Mouse (Mus musculus) granulocyte monocyte progenitor cell, adult 5-6 weeks (primary cell): Measurements from ENCODE around the gene Srd5a1. TPM values are rescaled to one million over a fixed set of nuclear protein-coding genes. Genes with fewer than 3 reads are reported as not detected.
A peak's percentile ranks its signal among the peaks of the same experiment; 100 is the strongest.
"Not testable (repeated sequence)": the region's sequence is repeated elsewhere in the genome, so short reads cannot be mapped to it uniquely, and the experiment has no call there.

ENCODE experiments used
- ATAC-seq: replicated peaks from 2 replicates; pipeline ENCODE4 v1.8.0; 2016; ENCODE audit warnings: mild to moderate bottlenecking, moderate TSS enrichment, inconsistent platforms; ENCODE audit not compliant: poor library complexity, severe bottlenecking
- total RNA-seq, 2 experiments: library from RNA; stranded (forward) in 1 of 2; stranded (reverse) in 1 of 2; fragments of 200-712, 200-1000 nt in 1 of 2; fragments of >200 nt in 1 of 2; fragmentation: Nextera tagmentation in 1 of 2; gene quantifications; 2 replicates each; pipeline ENCODE4 v1.2.3; 2014 to 2017

Gene Srd5a1
- total RNA-seq, 2 experiments from 2014 or later, result 4.6 TPM

DNA sequence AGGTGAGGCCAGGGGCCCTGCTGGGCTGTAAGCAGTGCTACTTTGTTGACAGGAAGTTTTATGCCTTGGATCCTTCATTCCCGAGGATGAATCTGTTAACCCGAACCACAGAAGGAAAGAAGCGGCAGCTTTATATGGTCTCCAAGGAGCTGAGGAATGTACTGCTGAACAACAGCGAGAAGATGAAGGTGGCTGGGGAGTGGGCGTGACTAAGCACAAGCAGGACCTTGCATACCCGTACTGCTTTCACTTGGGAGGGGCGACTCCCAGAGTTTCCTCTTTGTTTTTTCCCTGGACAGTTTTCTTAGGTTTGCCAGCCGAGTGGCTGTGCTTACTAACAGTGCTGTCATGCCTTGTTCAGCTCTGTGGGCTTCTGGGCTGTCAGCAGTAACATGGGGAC, 19.3 kb upstream of the Srd5a1 start:
- no peak for ATAC-seq

DNA sequence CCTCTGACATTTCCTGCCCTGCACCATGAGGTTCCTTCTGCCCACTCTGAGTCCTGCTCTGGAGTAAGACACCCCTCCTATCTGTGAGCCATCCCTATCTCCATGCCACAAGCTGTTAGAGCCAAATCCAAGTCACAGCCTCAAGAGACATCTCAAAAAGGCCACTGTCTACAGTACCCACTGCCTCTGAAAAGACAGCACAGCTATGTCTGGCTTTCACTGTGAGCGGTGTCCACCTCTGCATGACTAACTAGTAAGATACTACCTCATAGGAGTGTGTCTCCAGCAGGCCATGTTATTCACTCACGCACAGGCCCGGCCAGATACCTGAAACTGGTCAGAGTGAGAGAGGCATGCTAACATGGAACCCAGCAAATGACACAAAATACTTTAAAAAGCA, 16.7 kb upstream of the Srd5a1 start:
- no peak for ATAC-seq

DNA sequence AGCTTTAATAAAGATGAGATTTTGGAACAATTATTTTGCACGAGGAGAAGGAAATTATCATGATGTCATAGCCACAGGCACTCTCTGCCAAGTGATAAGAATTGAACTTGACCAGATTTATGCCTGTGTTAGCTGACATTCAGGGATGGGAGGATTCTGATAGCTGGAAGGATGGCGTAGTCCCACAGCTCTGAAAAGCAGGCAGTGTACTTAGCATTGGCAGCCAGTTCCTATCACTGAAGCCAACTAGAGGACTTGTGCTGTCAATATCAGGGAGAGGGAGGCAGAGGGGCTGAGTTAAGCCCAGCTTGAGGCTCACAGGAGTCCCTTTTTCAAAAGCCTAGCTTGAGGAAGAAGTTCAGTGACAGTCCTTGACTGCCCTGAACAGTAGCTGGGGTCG, 13.3 kb upstream of the Srd5a1 start:
- no peak for ATAC-seq

DNA sequence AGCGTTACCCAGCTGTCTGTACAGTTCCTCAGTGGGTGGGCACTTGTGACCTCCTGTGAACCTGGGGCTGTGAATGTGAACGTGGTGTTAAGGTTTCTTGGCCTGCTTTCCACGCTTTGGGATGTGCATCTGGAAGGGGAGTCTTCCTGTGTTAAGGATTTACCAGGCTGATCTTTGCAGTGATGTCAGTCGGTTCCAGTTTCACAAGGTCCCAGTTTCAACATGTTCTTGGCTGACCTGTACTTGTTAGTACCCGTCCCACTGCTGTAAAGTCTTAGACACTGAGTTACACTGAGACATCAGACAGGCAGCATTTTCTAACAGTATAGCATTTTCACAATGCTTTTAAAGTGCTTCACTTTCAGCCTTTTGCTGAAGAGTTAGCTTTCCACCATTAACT, 12.6 kb upstream of the Srd5a1 start:
- ATAC-seq, result no peak

DNA sequence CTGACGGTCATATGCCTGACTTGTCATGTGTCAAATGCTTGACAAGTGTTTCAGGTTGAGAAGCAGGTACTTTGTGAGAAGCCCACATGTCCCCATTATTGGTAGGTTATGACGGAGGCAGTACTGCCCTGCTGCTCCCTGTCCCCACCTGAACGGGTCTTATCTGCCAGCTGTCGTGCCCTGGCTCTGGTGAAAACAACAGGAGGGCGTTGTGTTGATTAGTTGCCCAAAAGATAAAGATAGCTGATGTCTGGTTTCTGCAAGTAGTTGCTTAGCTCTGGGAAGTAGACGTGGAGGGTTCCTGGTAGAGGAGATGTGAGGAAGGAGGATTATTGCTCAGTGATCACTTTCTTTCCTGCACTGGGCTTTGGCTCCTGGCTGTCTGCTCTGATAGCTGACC, 5.5 kb upstream of the Srd5a1 start:
- no peak for ATAC-seq

DNA sequence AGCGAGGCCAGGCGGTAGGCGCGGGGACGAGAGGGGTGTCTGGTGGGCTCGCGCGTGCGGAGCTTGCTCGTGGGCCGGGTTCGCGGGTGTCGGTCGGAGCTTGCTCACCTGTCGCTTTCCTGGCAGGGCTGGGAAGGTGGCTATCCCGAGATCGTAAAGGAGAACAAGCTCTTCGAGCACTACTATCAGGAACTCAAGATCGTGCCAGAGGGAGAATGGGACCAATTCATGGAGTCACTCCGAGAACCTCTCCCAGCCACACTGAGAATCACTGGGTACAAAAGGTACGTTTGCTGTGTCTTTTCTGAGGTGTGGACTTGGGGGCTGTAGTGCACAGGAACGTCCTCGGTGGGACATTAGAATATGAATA, 918 bp upstream of the Srd5a1 start:
- ATAC-seq, result no peak

DNA sequence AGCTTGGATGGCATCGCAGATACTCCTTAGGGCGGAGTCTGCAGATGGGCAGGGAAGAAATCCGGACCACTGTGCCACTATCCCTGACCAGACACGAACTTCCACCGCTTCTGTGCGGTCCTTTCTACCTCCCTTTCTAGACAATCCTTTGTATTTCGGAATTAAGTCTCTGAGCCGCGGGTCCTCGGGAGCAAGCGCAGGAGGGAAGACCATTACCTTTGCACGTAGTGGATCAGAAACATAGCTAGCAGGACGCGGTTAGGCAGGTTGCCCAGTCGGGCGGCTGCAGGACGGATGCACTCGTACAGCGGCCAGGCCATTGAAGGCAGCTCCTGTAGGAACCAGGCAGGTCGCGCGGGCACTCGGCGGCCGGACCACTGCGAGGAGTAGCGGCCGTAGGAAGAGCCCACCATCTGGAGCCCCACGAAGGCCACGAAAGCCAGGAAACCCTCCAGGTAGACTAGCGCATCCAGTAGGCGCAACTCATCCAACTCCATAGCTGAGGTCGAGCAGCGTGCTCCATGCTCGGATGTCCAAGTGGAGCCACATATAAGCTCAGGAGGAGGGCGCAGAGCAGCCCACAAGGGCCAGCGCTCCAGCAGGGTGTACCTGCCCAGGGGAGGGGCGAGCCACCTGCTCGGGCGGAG, 368 bp downstream of the Srd5a1 start:
- peak; percentile 26 for ATAC-seq

DNA sequence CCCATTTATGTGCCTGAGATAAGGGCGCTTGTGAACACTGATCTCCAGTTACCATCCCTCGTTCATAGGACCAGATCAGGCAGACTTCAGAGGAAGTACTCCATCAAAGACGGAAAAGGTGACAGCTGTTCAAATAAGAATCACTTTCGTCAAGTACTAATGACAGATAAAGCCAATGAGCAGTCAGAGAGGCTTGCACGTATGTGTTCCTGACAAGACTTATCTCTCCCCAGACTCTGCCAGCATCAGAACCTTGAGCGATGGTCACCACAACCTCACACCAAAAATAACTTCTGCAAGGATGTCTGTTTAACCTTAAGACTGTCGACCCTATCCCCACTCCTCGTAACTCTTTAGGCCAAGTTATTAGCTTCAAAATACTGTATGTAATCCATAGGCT, 2.5 kb downstream of the Srd5a1 start:
- no peak for ATAC-seq

DNA sequence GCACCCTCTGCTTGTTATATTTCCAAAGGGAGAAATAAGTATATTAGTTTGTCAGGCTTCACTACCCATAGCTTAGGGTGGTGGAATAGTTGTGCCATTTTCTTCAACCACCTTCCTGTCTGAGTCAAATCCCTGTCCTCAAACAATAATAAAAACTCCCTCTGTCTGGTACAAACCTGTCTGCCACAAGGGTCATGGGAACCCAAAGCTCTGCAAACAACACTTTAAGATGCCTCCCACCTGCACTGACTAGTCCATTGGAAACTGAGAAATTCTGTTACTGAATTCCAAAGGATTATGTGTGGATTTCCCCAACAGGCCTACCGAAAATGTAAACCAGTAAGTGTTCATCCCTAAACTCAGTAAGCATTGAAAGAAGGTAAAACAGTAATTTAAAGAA, 6.6 kb downstream of the Srd5a1 start:
- no peak for ATAC-seq

DNA sequence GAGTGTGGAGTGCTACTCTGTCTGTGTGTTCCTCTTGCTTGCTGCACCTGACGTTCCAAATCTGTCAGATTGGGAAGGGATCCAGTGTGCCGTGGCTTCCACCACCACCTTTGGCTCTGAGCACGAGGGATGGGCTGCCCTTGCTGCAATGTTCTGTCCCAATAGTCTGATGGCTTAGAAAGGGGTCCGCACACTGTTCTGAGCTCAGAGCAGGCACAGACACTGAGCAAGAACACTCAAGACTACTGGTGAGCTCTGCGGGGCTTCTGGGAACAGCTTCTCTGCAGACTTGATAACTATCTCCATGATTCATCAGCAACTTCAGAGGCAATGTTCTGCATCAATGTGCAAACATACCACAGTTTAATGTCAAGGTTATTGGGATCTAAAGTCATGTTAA, 9.9 kb downstream of the Srd5a1 start:
- no peak for ATAC-seq

DNA sequence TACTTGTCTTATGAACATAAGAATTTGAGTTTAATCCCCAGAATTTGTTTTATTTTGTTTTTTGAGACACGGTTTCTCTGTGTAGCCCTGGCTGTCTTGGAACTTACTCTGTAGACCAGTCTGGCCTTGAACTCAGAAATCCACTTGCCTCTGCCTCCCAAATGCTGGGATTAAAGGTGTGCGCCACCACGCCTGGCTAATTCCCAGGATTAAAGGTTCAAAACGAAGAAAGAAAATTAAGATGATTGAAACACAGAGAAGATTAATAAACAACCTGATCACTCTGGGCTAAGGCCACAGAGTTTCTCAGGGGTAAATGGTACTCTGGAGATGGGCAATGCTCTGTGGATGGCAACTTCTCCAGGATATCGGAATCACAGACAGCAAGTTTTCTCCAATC, 10.4 kb downstream of the Srd5a1 start:
- ATAC-seq, result not testable (repeated sequence)

DNA sequence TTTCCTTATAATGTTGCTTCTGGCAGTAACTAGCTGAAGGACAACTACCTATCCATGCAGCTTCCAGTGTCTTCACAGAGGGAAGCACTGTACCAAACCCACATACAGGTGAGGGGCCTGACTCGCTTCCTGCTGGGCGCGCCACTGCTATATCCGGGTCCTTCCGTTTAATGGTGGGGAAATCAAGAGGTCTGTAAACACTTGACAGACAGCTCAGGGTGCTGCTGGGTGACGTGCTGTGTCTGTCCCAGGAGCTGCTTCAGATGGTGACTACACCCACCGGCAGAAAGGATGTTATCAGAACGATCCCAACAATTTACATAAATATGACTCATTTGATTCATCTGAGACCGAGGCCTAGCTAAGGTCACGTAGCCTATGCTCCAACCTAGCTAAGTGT, 12.4 kb downstream of the Srd5a1 start:
- ATAC-seq, result no peak

DNA sequence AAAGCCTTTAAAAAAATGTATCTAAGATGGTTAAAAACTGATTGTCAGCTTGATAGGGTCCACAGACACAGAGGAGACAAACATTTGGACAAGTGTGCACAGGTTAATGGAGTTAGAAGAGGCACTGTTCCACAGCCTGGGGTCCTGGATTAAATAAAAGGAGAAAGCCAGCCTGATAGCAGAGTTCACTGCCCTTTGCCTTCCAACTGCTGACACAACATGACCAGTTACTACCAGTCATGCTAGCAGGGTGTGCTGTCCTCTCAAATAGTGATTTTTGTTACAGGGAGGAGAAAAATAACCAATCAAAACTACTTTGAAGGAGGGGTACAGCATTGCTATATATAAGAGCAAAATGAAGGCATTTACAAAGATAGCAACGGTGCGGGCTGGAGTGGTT, 14.7 kb downstream of the Srd5a1 start:
- no peak for ATAC-seq

DNA sequence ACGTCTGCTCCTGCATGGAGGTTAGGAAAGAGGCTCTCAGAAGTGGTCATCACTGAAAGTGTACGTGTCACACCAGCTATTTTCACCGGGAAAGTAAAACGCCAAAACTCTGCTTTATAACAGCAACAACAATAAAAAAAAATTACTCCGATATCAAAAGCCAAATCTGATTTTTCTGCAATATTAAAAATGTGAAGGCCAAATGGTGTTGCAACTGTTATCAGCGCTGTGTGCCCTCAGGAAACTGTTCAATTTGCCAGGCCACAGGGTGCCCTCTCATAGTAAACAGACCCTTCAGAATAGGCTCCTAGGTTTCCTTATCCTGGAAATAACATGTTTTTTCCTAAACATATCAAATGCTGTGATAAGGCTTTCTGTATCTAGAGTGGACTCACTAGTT, 15.3 kb downstream of the Srd5a1 start:
- ATAC-seq, result no peak

DNA sequence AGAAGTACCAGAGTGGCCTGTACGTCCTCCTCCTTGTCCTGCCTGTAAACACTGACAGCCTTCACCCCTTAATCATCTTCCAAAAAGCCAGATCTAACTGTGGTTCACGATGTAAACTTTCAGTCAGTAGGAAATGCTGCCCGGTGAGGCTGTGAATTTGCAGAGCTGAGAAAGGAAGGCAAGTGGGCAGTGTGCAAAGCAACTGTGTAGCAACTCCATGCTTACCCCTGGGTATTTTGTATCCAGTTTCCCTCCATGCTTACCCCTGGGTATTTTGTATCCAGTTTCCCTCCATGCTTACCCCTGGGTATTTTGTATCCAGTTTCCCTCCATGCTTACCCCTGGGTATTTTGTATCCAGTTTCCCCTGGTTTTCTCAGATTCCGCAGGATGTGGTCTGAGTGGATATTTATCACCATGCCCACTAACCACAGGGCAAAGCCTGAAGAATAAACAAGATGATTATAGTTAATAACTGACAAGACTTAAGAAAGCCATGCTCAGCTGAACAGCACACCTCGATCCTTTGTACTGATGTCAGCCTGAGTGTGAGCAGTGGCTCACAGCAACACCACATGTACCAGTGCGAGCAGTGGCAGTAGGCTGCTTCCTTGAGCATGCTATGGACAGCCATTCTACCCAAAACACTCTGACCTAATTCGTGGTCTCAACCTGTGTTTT, 16.5 kb downstream of the Srd5a1 start:
- ATAC-seq, result no peak; the same call in 1 of the 2 replicates

DNA sequence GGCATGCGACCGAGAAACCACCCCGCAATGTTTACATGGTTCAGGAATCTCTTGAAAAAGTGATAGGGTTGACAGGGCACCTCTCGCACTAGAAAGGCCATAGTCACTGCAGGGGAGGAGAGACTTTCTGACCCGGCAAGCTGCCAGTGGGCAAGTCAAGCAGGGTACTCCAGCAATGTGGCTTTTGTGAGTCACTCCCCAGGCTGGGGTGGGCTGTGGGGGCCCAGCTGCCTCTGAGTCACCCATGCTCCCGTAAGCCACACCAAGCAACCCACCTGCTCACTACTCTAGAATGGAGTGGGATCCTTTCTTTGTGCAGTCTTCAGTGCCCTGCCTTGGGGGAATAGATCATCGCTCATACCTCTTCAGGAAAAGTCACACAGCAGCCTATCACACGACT, 17.8 kb downstream of the Srd5a1 start:
- no peak for ATAC-seq

DNA sequence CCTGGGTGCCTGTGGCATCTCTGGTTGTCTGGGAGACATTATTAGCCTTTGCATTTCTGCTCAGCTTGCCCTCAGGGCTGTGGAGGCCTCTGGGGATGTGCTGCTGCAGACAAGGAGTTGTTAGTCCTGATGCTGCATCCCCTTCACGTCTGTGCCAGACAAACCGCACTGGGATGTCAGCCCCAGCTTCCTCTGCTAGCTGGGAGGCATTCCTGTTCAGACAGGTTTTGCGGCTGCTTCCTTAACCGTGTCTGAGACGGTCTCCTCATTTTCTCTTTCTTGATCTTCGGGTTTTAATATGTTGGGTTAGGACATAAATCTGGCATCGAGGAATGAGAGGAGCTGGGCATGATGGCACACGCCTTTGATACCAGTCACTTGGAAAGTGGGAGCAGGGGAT, 19.0 kb downstream of the Srd5a1 start:
- no peak for ATAC-seq

DNA sequence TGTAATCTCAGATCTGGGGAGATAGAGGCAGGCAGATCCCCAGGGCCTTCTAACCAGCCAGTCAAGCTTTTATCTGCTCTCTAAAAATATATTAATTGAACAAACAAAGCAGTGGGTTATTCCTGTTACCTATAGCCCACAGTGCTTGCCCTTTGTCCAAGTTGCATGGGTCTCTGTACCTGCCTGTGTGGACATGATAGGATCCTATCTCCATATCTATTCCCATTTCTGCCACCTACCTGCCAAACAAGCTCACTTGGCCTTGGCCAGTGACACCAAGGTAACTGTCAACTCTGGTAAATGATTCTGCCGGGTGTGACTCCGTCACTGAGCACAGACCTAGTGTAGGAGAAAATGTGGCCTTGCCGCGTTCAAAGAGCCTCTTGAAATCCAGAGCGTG, 19.9 kb downstream of the Srd5a1 start:
- ATAC-seq, result no peak

DNA sequence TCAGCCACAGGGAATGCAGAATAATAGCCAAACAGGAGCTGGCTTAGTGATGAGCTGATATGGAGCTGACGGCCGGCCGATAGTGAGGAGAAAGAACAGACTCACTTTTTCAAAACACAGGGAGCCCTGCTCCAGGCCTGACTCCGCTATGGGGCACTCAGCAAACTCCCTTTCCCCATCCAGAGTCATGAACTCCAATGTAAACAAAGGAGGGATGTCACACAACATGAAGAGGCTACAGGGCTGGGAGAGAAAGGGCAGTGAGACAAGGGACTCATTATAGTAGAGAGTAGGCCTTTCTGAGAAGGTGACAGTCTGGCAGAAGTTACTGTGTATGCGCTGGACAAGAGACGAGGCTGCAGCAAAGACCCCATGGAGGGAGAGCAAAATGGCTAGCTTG, 23.0 kb downstream of the Srd5a1 start:
- no peak for ATAC-seq

DNA sequence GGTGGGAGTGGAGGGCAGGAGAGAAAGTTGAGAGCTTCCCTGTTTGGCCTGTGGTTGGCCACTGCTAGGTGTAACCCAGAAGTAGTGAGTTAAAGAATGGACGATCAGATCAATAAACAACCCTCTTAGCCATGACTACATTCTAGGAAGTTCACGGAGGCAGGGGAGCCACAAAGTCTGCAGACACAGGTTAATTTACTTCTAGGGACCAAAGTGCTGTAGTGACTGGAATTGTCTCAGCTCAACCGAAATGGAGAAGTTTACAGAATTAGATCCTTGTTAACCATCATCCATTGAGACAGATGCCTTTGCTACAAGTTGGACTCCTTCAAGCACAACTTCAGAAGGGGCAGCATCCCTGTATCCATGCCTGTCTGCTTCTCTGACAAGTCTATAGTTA, 23.4 kb downstream of the Srd5a1 start:
- no peak for ATAC-seq

DNA sequence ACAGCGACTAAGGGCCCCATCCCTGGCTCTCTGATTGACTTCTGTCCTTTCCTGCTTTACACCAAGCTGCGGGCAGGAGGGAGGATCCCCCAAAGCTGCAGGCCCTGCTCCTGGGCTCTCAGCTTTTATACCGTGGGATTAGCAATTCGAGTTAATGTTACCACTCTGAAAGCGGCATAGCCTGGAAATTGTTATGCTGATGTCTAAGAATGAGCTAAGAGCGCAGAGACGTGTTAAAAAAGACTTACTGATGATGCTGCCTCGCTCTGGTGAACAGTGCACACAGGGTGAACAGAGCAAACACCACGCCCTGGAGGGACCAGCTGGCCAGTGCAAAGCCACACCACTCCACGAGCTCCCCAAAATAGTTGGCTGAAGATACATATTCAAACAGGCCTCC, 24.9 kb downstream of the Srd5a1 start:
- ATAC-seq, result no peak

DNA sequence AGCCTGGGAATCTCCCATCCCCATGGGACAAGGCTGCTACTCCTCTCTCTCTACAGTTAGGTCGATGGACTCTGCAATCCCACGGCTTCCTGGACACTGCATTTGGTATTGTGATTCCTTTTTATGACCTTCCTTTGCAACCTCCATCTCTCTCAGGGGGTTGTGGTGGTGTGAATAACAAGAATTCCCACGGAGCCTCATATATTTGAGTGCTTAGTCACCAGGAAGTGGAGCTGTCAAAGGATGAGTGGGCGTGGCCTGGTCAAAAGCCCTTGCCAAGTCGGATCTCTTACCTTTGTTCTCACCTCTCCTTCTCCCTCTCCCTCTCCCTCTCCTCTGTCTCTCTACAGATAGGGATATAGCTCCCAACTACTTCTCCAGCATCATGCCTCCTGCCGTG, 25.4 kb downstream of the Srd5a1 start:
- no peak for ATAC-seq

DNA sequence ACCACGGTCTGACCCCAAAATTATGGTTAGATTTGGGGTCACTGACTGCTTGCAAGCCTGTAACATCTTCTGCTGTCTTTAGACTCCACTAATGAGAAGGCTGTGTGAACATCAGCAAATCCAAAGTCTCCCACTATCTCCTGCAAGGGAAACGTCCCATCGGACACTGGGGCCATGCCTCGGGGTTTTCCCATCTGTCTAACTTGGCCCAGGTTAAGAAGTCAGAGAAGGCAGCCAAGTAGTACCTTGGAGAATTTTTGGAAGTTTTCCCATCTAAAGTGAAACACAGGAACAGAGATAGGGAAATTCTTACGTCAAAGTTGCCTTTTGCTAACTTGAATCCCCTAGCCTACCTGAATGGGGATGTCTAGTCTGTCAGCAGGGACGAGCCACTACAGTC, 27.7 kb downstream of the Srd5a1 start:
- no peak for ATAC-seq
